Mouse (Mus musculus): ENCODE measurements around the gene Pias1. TPM values are rescaled to one million over a fixed set of nuclear protein-coding genes. Genes with fewer than 3 reads are reported as not detected.
A peak's percentile ranks its signal among the peaks of the same experiment; 100 is the strongest.

Gene Pias1
- total RNA-seq, 1 experiment, result 12.7 TPM

DNA sequence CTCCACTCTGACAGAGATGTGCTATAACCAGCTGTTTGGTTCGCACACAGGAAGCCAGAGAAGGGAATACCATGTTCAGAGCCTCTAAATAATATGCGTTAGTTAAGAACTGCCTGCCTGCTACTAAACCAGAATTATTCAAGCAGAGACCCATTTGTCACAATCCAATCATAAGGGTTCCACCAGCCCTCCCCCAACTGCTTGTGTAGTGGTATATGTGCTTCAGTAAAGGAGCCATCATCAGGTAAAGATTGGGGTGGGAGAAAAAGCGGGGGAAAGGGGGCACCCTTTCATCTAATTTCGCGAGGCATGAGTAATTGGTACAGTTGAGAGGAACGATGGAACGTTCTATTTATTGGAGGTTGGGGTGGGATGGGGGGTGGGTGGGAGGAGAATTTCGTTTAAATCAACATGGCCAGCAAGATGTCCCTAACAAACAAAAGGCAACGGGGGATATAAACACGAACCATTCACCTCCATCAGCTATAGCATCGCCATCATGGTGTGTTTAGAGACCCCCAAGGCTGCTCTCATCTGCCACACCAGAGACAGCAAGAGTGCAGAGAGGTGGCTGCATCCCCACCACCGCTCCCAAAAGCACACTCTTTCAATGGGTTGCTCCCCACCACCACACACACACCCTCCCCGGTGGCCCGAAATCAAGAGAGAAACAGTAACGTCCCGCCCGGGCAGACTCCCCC lies 8.1 kb downstream of the Pias1 start:
- Histone ChIP-seq H3K36me3 (ENCODE audit: control insufficient read depth, insufficient read depth, low read length, poor library complexity, severe bottlenecking) (no peaks in the 10 kb centered on the region), H3K27ac (ENCODE audit: insufficient read depth, low read depth, low read length, poor library complexity, severe bottlenecking) (no peak overlapping the region), H3K9me3 (ENCODE audit: control insufficient read depth, insufficient read depth, low read depth, low read length) (no peaks in the 10 kb centered on the region), H3K4me1 (ENCODE audit: control insufficient read depth in 2 of 2, insufficient read depth in 2 of 2, low read length in 2 of 2, poor library complexity in 1 of 2) (no peaks in the 10 kb centered on the region), H3K4me3 (ENCODE audit: insufficient read depth in 1 of 2, low read depth in 1 of 2, low read length in 2 of 2, poor library complexity in 1 of 2, severe bottlenecking in 1 of 2) (peak overlapping the region; percentile 98 to 100), H3K9ac (ENCODE audit: insufficient read depth, low read depth, low read length, poor library complexity, severe bottlenecking) (peak overlapping the region; percentile 94)
- in situ Hi-C loops (cut with MboI; ENCODE audit: low sequenced_read_pairs in 2 of 2, unreplicated experiment in 2 of 2), result no loop called here
- TF ChIP-seq ZNF384 (IDR thresholded peaks at IDR 0.05; ENCODE audit: low read depth, low read length), result no peak
- TF ChIP-seq HCFC1 (IDR thresholded peaks at IDR 0.05; ENCODE audit: borderline replicate concordance, insufficient read depth, low read length), result no peak
- no peak for TF ChIP-seq MAFK (IDR thresholded peaks at IDR 0.05; ENCODE audit: insufficient read depth, low read depth, low read length)
- TF ChIP-seq ZC3H11A (IDR thresholded peaks at IDR 0.05; ENCODE audit: borderline replicate concordance, low read depth, low read length), result no peak
- no peak for TF ChIP-seq CHD2 (IDR thresholded peaks at IDR 0.05; ENCODE audit: low read depth, low read length)
- DNase-seq (ENCODE audit: low read depth, low spot score), result no peak

DNA sequence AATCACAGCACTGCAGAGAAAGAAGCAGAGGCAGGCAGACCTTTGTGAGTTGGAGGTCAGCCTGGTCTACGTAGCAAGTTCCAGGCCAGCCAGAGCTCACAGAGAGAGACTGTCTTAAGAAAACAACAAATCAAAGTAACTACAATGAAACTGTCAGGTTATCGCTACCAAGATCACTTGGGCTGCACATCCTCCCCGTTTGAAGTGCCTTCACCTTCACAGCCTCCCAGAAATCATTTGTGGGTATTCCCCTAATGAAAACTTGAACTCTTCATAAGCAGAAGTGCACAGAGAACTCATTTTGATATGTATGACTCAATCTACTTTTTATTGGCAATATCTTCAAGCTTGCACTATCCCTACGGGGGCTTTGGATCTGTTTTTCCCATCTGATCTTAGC lies 10.6 kb downstream of the Pias1 start:
- Histone ChIP-seq H3K9me3 (ENCODE audit: control insufficient read depth, insufficient read depth, low read depth, low read length) (no peaks in the 10 kb centered on the region), H3K4me3 (ENCODE audit: insufficient read depth in 1 of 2, low read depth in 1 of 2, low read length in 2 of 2, poor library complexity in 1 of 2, severe bottlenecking in 1 of 2) (no peak overlapping the region), H3K4me1 (ENCODE audit: control insufficient read depth in 2 of 2, insufficient read depth in 2 of 2, low read length in 2 of 2, poor library complexity in 1 of 2) (peaks cover 0 to 2% of the 10 kb centered on the region in 2 experiments; a peak in 2 of 4 replicates), H3K27ac (ENCODE audit: insufficient read depth, low read depth, low read length, poor library complexity, severe bottlenecking) (no peak overlapping the region), H3K9ac (ENCODE audit: insufficient read depth, low read depth, low read length, poor library complexity, severe bottlenecking) (no peak overlapping the region), H3K36me3 (ENCODE audit: control insufficient read depth, insufficient read depth, low read length, poor library complexity, severe bottlenecking) (no peaks in the 10 kb centered on the region)
- TF ChIP-seq ZNF384 (IDR thresholded peaks at IDR 0.05; ENCODE audit: low read depth, low read length) (no peak), HCFC1 (IDR thresholded peaks at IDR 0.05; ENCODE audit: borderline replicate concordance, insufficient read depth, low read length) (no peak), CHD2 (IDR thresholded peaks at IDR 0.05; ENCODE audit: low read depth, low read length) (no peak), MAFK (IDR thresholded peaks at IDR 0.05; ENCODE audit: insufficient read depth, low read depth, low read length) (no peak), ZC3H11A (IDR thresholded peaks at IDR 0.05; ENCODE audit: borderline replicate concordance, low read depth, low read length) (no peak)
- in situ Hi-C loops (cut with MboI; ENCODE audit: low sequenced_read_pairs in 2 of 2, unreplicated experiment in 2 of 2), result no loop called here
- DNase-seq (ENCODE audit: low read depth, low spot score), result no peak

DNA sequence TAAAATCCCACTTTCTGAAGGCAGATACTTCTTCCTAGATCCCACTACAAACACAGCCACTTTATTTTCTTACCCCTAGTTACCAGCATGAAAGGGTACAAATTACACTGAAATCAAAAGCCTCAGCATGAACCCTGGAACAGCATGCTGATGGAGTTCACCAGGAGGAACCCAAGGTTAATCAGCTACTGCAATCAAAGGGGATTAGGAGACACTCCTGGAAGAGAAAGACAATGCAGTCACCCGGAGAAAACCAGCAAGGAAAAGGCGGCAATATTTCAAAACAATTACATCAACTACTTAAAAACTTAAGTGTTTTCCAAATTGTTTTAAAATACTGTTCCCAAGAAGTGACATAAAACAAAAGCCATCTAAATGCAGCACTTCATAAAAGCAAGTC lies 11.9 kb downstream of the Pias1 start:
- Histone ChIP-seq H3K27ac (ENCODE audit: insufficient read depth, low read depth, low read length, poor library complexity, severe bottlenecking) (no peak overlapping the region), H3K36me3 (ENCODE audit: control insufficient read depth, insufficient read depth, low read length, poor library complexity, severe bottlenecking) (no peaks in the 10 kb centered on the region), H3K4me3 (ENCODE audit: insufficient read depth in 1 of 2, low read depth in 1 of 2, low read length in 2 of 2, poor library complexity in 1 of 2, severe bottlenecking in 1 of 2) (no peak overlapping the region), H3K4me1 (ENCODE audit: control insufficient read depth in 2 of 2, insufficient read depth in 2 of 2, low read length in 2 of 2, poor library complexity in 1 of 2) (peaks cover 0 to 5% of the 10 kb centered on the region in 2 experiments; a peak in 3 of 4 replicates), H3K9ac (ENCODE audit: insufficient read depth, low read depth, low read length, poor library complexity, severe bottlenecking) (no peak overlapping the region), H3K9me3 (ENCODE audit: control insufficient read depth, insufficient read depth, low read depth, low read length) (no peaks in the 10 kb centered on the region)
- no peak for DNase-seq (ENCODE audit: low read depth, low spot score)
- in situ Hi-C loops (cut with MboI; ENCODE audit: low sequenced_read_pairs in 2 of 2, unreplicated experiment in 2 of 2), result no loop called here
- no peak for TF ChIP-seq HCFC1 (IDR thresholded peaks at IDR 0.05; ENCODE audit: borderline replicate concordance, insufficient read depth, low read length)
- no peak for TF ChIP-seq CHD2 (IDR thresholded peaks at IDR 0.05; ENCODE audit: low read depth, low read length)
- no peak for TF ChIP-seq MAFK (IDR thresholded peaks at IDR 0.05; ENCODE audit: insufficient read depth, low read depth, low read length)
- TF ChIP-seq ZNF384 (IDR thresholded peaks at IDR 0.05; ENCODE audit: low read depth, low read length), result no peak
- TF ChIP-seq ZC3H11A (IDR thresholded peaks at IDR 0.05; ENCODE audit: borderline replicate concordance, low read depth, low read length), result no peak

DNA sequence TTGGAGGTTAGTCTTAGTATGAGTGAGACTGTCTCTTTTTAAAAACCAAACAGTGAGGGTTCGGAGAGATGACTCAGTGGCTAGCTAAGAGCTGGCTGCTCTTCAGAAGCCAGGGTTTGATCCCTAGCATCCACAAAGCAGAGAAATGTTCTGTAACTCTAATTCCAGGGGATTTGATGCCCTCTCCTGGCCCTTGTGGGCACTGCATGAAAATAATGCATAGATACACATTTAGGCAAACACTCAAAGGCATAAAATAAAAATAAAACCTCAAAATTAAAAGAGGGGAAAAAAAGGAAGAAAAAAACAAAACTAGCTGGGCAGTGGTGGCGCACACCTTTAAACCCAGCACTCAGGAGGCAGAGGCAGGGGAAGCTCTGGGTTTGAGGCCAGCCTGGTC lies 13.3 kb downstream of the Pias1 start:
- no peaks in the 10 kb centered on the region for H3K9me3 ChIP-seq (ENCODE audit: control insufficient read depth, insufficient read depth, low read depth, low read length)
- DNase-seq (ENCODE audit: low read depth, low spot score), result peak; percentile 31
- in situ Hi-C loops (cut with MboI; ENCODE audit: low sequenced_read_pairs in 2 of 2, unreplicated experiment in 2 of 2), result no loop called here
- no peak overlapping the region for H3K4me3 ChIP-seq (ENCODE audit: insufficient read depth in 1 of 2, low read depth in 1 of 2, low read length in 2 of 2, poor library complexity in 1 of 2, severe bottlenecking in 1 of 2)
- no peaks in the 10 kb centered on the region for H3K36me3 ChIP-seq (ENCODE audit: control insufficient read depth, insufficient read depth, low read length, poor library complexity, severe bottlenecking)
- peaks cover 0 to 5% of the 10 kb centered on the region in 2 experiments; a peak in 3 of 4 replicates for H3K4me1 ChIP-seq (ENCODE audit: control insufficient read depth in 2 of 2, insufficient read depth in 2 of 2, low read length in 2 of 2, poor library complexity in 1 of 2)
- H3K27ac ChIP-seq (ENCODE audit: insufficient read depth, low read depth, low read length, poor library complexity, severe bottlenecking), result no peak overlapping the region
- no peak overlapping the region for H3K9ac ChIP-seq (ENCODE audit: insufficient read depth, low read depth, low read length, poor library complexity, severe bottlenecking)
- TF ChIP-seq HCFC1 (IDR thresholded peaks at IDR 0.05; ENCODE audit: borderline replicate concordance, insufficient read depth, low read length) (no peak), ZC3H11A (IDR thresholded peaks at IDR 0.05; ENCODE audit: borderline replicate concordance, low read depth, low read length) (no peak), CHD2 (IDR thresholded peaks at IDR 0.05; ENCODE audit: low read depth, low read length) (no peak)
